Mouse (Mus musculus): Measurements from ENCODE around the gene Prl2c3. TPM values are rescaled to one million over a fixed set of nuclear protein-coding genes. Genes with fewer than 3 reads are reported as not detected.

The Prl2c3 gene
- not detected in 2 replicates for polyA plus RNA-seq (2012; rRNA removed)

DNA sequence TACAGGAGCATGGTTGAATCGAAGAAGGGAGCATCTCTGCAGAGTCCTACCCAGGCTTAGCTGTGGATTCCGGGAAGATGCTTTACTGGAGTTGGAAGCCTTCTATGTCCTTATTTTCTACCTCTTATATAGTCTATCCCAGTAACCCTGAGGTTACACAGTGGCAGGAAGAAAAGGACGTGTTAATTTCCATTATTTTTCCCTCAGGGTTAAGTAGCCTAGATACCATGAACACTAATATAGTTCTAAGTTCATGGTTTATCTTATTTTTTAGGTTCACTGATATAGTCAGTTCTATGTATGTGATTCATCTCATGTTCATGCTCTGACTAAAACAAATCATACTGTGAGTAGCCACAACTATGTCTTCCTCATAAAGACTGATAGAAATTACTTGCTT is at the start of gene Prl2c3:
TSS of gene Prl2c3 (minus strand) at position 101 of the 400 bp plus-strand sequence.

Other genes starting within 250 kb of the Prl2c3 start
- gene Ero1lb, start 234.2 kb downstream of the Prl2c3 start, polyA plus RNA-seq (2012; rRNA removed), result 5.7 and 6.1 TPM in 2 replicates
- not detected in 2 replicates for gene Prl2c2, start 205.3 kb upstream of the Prl2c3 start, polyA plus RNA-seq (2012; rRNA removed)

Measured in central nervous system, embryonic 14 days (tissue).